Mouse (Mus musculus): ENCODE data around the gene Capzb.

Gene Capzb

GRCm38 (mm10) chr4:139192499-139193175 is at the start of gene Capzb:
TSS of gene Capzb (plus strand) at chr4:139192899.
- peak; percentile 97 for DNase-seq (ENCODE audit: low spot score)

GRCm38 (mm10) chr4:139142985-139143384 is 49.7 kb upstream of the Capzb start:
- peak; percentile 59 for DNase-seq (ENCODE audit: low spot score)

- DNase-seq (ENCODE audit: low spot score) = no peak
These were observed 48.1 kb upstream of the Capzb start for GRCm38 (mm10) chr4:139144577-139144976.

GRCm38 (mm10) chr4:139145156-139145555 is 47.5 kb upstream of the Capzb start:
- DNase-seq (ENCODE audit: low spot score) = peak; percentile 18

GRCm38 (mm10) chr4:139146760-139147159 is 45.9 kb upstream of the Capzb start:
- DNase-seq (ENCODE audit: low spot score) = no peak

GRCm38 (mm10) chr4:139151370-139151769 is 41.3 kb upstream of the Capzb start:
- no peak for DNase-seq (ENCODE audit: low spot score)

- DNase-seq (ENCODE audit: low spot score) = no peak
These were observed 38.0 kb upstream of the Capzb start for GRCm38 (mm10) chr4:139154576-139155307.

GRCm38 (mm10) chr4:139156538-139156937 is 36.2 kb upstream of the Capzb start:
- no peak for DNase-seq (ENCODE audit: low spot score)

GRCm38 (mm10) chr4:139158350-139158749 is 34.3 kb upstream of the Capzb start:
- no peak for DNase-seq (ENCODE audit: low spot score)

- no peak for DNase-seq (ENCODE audit: low spot score)
These were observed 31.6 kb upstream of the Capzb start for GRCm38 (mm10) chr4:139161076-139161475.

- DNase-seq (ENCODE audit: low spot score) = no peak
These were observed 28.6 kb upstream of the Capzb start for GRCm38 (mm10) chr4:139164082-139164481.

GRCm38 (mm10) chr4:139165259-139165658 is 27.4 kb upstream of the Capzb start:
- DNase-seq (ENCODE audit: low spot score) = no peak

- no peak for DNase-seq (ENCODE audit: low spot score)
These were observed 26.5 kb upstream of the Capzb start for GRCm38 (mm10) chr4:139166244-139166643.

GRCm38 (mm10) chr4:139167107-139167506 is 25.6 kb upstream of the Capzb start:
- DNase-seq (ENCODE audit: low spot score) = no peak

- DNase-seq (ENCODE audit: low spot score) = peak; percentile 31
These were observed 23.5 kb upstream of the Capzb start for GRCm38 (mm10) chr4:139168985-139169747.

GRCm38 (mm10) chr4:139169748-139170279 is 22.9 kb upstream of the Capzb start:
- no peak for DNase-seq (ENCODE audit: low spot score)

GRCm38 (mm10) chr4:139175061-139175971 is 17.4 kb upstream of the Capzb start:
- DNase-seq (ENCODE audit: low spot score) = peak; percentile 46

- DNase-seq (ENCODE audit: low spot score) = peak; percentile 42
These were observed 16.7 kb upstream of the Capzb start for GRCm38 (mm10) chr4:139176023-139176422.

GRCm38 (mm10) chr4:139177921-139178320 is 14.8 kb upstream of the Capzb start:
- DNase-seq (ENCODE audit: low spot score) = no peak

- no peak for DNase-seq (ENCODE audit: low spot score)
These were observed 14.3 kb upstream of the Capzb start for GRCm38 (mm10) chr4:139178377-139178776.

- DNase-seq (ENCODE audit: low spot score) = no peak
These were observed 13.5 kb upstream of the Capzb start for GRCm38 (mm10) chr4:139179218-139179617.
